ENCODE assay signal across 8 mouse cellular contexts in the genomic region with DNA sequence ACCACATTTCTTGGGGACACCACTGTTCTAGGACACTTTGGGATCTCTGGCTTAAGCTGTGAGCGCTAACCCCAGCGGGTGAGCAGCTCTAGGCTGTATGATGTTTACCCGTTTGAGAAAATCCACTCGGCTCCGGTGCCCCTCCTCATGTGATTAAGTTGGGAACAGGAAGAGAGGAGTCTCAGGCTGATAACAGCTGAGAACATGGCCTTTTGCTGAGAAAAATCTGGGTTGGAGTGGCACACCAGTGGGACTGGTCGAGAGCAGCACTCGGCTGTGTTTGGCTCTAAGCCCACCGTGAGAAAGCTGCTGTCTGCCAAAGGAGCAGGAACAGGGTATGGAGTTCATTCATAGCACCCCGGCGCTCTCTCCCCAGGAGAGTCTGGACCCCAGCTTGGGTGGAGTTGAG. TPM values are rescaled to one million over a fixed set of nuclear protein-coding genes. Genes with fewer than 3 reads are reported as not detected.
A peak's percentile ranks its signal among the peaks of the same experiment; 100 is the strongest.
DNase-seq lines count a peak whose midpoint lies in the region; ATAC-seq and TF ChIP-seq lines count a peak whose summit lies in the region.

No protein-coding gene starts in this region.

- WGBS in lung, embryonic 14.5 days, result 8% methylated on average over 10 of the region's 10 CpGs
- 15% methylated on average over 10 of the region's 10 CpGs for WGBS in embryonic facial prominence, embryonic 10.5 days
- WGBS in hindbrain, embryonic 13.5 days, result 9% methylated on average over 10 of the region's 10 CpGs
- WGBS in midbrain, embryonic 14.5 days, result 5% methylated on average over 10 of the region's 10 CpGs

- ATAC-seq in lung, embryonic 14.5 days (ENCODE audit: insufficient read depth), result no peak
- ATAC-seq in hindbrain, embryonic 13.5 days (ENCODE audit: low FRiP score), result no peak
- no peak for ATAC-seq in midbrain, embryonic 14.5 days (ENCODE audit: low FRiP score, low TSS enrichment)

- TF ChIP-seq CTCF in lung, embryonic 14.5 days (IDR thresholded peaks at IDR 0.05; ENCODE audit: low read depth), result no peak

- peak overlapping the region; percentile 87 for H3K4me3 ChIP-seq in lung, embryonic 14.5 days (ENCODE audit: low read depth, low read length)
- peak overlapping the region; percentile 94 for H3K4me3 ChIP-seq in embryonic facial prominence, embryonic 10.5 days
- peak overlapping the region; percentile 93 for H3K4me3 ChIP-seq in hindbrain, embryonic 13.5 days
- H3K4me3 ChIP-seq in midbrain, embryonic 14.5 days (replicated peaks; ENCODE audit: low read depth, low read length), result peak overlapping the region; percentile 88

- peak overlapping the region; percentile 98 for H3K4me2 ChIP-seq in lung, embryonic 14.5 days
- H3K4me2 ChIP-seq in hindbrain, embryonic 13.5 days, result peak overlapping the region; percentile 95
- peak overlapping the region; percentile 99 for H3K4me2 ChIP-seq in midbrain, embryonic 14.5 days (ENCODE audit: low read length)

- H3K27ac ChIP-seq in lung, embryonic 14.5 days (ENCODE audit: low read depth), result no peak overlapping the region
- H3K27ac ChIP-seq in embryonic facial prominence, embryonic 10.5 days (replicated peaks), result no peak overlapping the region
- H3K27ac ChIP-seq in hindbrain, embryonic 13.5 days, result no peak overlapping the region
- H3K27ac ChIP-seq in midbrain, embryonic 14.5 days (replicated peaks; ENCODE audit: low read depth, low read length), result 0 out of 2 replicates have a peak overlapping the region, but pooled peaks have one; percentile 4

- peaks cover 29% of the 10 kb centered on the region for H3K27me3 ChIP-seq in lung, embryonic 14.5 days (ENCODE audit: insufficient read depth, low read length)
- H3K27me3 ChIP-seq in embryonic facial prominence, embryonic 10.5 days (replicated peaks; ENCODE audit: low read depth, poor library complexity, severe bottlenecking), result peaks cover 51% of the 10 kb centered on the region
- H3K27me3 ChIP-seq in hindbrain, embryonic 13.5 days, result peaks cover 25% of the 10 kb centered on the region
- peaks cover 19% of the 10 kb centered on the region for H3K27me3 ChIP-seq in midbrain, embryonic 14.5 days (ENCODE audit: control insufficient read depth, insufficient read depth, low read length)

- DNase-seq in lung, embryonic 14.5 days, result peak; percentile 52
- DNase-seq in lung, postnatal 25 days (ENCODE audit: low spot score), result no peak
- DNase-seq in embryonic facial prominence, embryonic 10.5 days (ENCODE audit: low spot score), result no peak
- DNase-seq in midbrain, embryonic 14.5 days, result peak; percentile 55
- DNase-seq in right cerebral cortex, postnatal 25 days, result no peak
- no peak for DNase-seq in frontal cortex, adult 2 months (ENCODE audit: extremely low spot score in 1 of 2, low spot score in 1 of 2)
- no peak for DNase-seq in thymus, postnatal 4 days

- H3K4me1 ChIP-seq in lung, embryonic 14.5 days (ENCODE audit: insufficient read depth), result peaks cover 14% of the 10 kb centered on the region; the same call in 1 of the 2 replicates
- H3K4me1 ChIP-seq in embryonic facial prominence, embryonic 10.5 days, result peaks cover 60% of the 10 kb centered on the region
- peaks cover 57% of the 10 kb centered on the region for H3K4me1 ChIP-seq in hindbrain, embryonic 13.5 days (replicated peaks)
- peaks cover 40% of the 10 kb centered on the region for H3K4me1 ChIP-seq in midbrain, embryonic 14.5 days (ENCODE audit: control insufficient read depth, insufficient read depth, low read length)

- no peaks in the 10 kb centered on the region for H3K36me3 ChIP-seq in lung, embryonic 14.5 days (ENCODE audit: insufficient read depth)
- H3K36me3 ChIP-seq in embryonic facial prominence, embryonic 10.5 days (replicated peaks), result no peaks in the 10 kb centered on the region
- H3K36me3 ChIP-seq in hindbrain, embryonic 13.5 days, result no peaks in the 10 kb centered on the region
- no peaks in the 10 kb centered on the region for H3K36me3 ChIP-seq in midbrain, embryonic 14.5 days (ENCODE audit: control insufficient read depth, insufficient read depth, low read length)

- H3K9me3 ChIP-seq in lung, embryonic 14.5 days (ENCODE audit: low read depth, low read length), result no peaks in the 10 kb centered on the region
- H3K9me3 ChIP-seq in embryonic facial prominence, embryonic 10.5 days, result no peaks in the 10 kb centered on the region
- no peaks in the 10 kb centered on the region for H3K9me3 ChIP-seq in hindbrain, embryonic 13.5 days
- no peaks in the 10 kb centered on the region for H3K9me3 ChIP-seq in midbrain, embryonic 14.5 days (ENCODE audit: control insufficient read depth, low read length)

- H3K9ac ChIP-seq in lung, embryonic 14.5 days, result 0 out of 2 replicates have a peak overlapping the region, but pooled peaks have one; percentile 0
- peak overlapping the region; percentile 95 for H3K9ac ChIP-seq in hindbrain, embryonic 13.5 days
- H3K9ac ChIP-seq in midbrain, embryonic 14.5 days (replicated peaks; ENCODE audit: low read length), result peak overlapping the region; percentile 83; the same call in 1 of the 2 replicates

RNA-seq across cellular contexts. Expression of a gene that starts 3.2 kb away (rescaled TPM):
- polyA plus RNA-seq in lung, embryonic 14.5 days (2014; fragmentation: Nextera tagmentation; extraction: Ambion mirVana), result 0.83 and 0.92 TPM in 2 replicates
- 3.2 and 3.3 TPM in 2 replicates for polyA plus RNA-seq in embryonic facial prominence, embryonic 10.5 days (2016; fragmentation: Nextera tagmentation; extraction: Ambion mirVana)
- polyA plus RNA-seq in hindbrain, embryonic 13.5 days (2015; fragmentation: Nextera tagmentation; extraction: Ambion mirVana), result 5.0 and 5.1 TPM in 2 replicates
- 2.0 and 5.2 TPM in 2 replicates for polyA plus RNA-seq in midbrain, embryonic 14.5 days (2014; fragmentation: Nextera tagmentation; extraction: Ambion mirVana)
- polyA plus RNA-seq in frontal cortex, adult 2 months (2012; rRNA removed), result 25.4 and 26.8 TPM in 2 replicates

RNA-seq across cellular contexts. Expression of a gene that starts 23.0 kb away (rescaled TPM):
- 39.4 and 40.8 TPM in 2 replicates for polyA plus RNA-seq in lung, embryonic 14.5 days (2014; fragmentation: Nextera tagmentation; extraction: Ambion mirVana)
- 20.8 and 22.2 TPM in 2 replicates for polyA plus RNA-seq in embryonic facial prominence, embryonic 10.5 days (2016; fragmentation: Nextera tagmentation; extraction: Ambion mirVana)
- 6.9 and 8.1 TPM in 2 replicates for polyA plus RNA-seq in hindbrain, embryonic 13.5 days (2015; fragmentation: Nextera tagmentation; extraction: Ambion mirVana)
- 3.0 and 7.1 TPM in 2 replicates for polyA plus RNA-seq in midbrain, embryonic 14.5 days (2014; fragmentation: Nextera tagmentation; extraction: Ambion mirVana)
- polyA plus RNA-seq in frontal cortex, adult 2 months (2012; rRNA removed), result 3.2 and 3.3 TPM in 2 replicates

RNA-seq across cellular contexts. Expression of a gene that starts 41.6 kb away (rescaled TPM):
- polyA plus RNA-seq in lung, embryonic 14.5 days (2014; fragmentation: Nextera tagmentation; extraction: Ambion mirVana), result 56.8 and 66.0 TPM in 2 replicates
- polyA plus RNA-seq in embryonic facial prominence, embryonic 10.5 days (2016; fragmentation: Nextera tagmentation; extraction: Ambion mirVana), result 74.0 and 81.3 TPM in 2 replicates
- 41.8 and 44.7 TPM in 2 replicates for polyA plus RNA-seq in hindbrain, embryonic 13.5 days (2015; fragmentation: Nextera tagmentation; extraction: Ambion mirVana)
- polyA plus RNA-seq in midbrain, embryonic 14.5 days (2014; fragmentation: Nextera tagmentation; extraction: Ambion mirVana), result 32.0 and 33.8 TPM in 2 replicates
- polyA plus RNA-seq in frontal cortex, adult 2 months (2012; rRNA removed), result 126 and 131 TPM in 2 replicates

Comparison
In these comparisons a context has a peak if more than half of its experiments do, and no peak if none do; other contexts are left out.
1. DNase-seq: peak in lung, embryonic 14.5 days (single experiment) and midbrain, embryonic 14.5 days (single experiment); none in lung, postnatal 25 days (single experiment), embryonic facial prominence, embryonic 10.5 days (single experiment), right cerebral cortex, postnatal 25 days (single experiment), frontal cortex, adult 2 months (0 of 2) and thymus, postnatal 4 days (single experiment).
2. H3K9ac ChIP-seq: peak in every context shown above with its lines; median percentile 95 in hindbrain, embryonic 13.5 days; 83 in midbrain, embryonic 14.5 days; 0 in lung, embryonic 14.5 days.
3. Peak in every context shown above with its lines, with median percentiles within 50 percentile points of each other: H3K4me2 ChIP-seq and H3K4me3 ChIP-seq.